Mouse (Mus musculus): ENCODE measurements around the gene Eif1ad.
"Not testable (repeated sequence)": the region's sequence is repeated elsewhere in the genome, so short reads cannot be mapped to it uniquely, and the experiment has no call there.

Gene Eif1ad

DNA sequence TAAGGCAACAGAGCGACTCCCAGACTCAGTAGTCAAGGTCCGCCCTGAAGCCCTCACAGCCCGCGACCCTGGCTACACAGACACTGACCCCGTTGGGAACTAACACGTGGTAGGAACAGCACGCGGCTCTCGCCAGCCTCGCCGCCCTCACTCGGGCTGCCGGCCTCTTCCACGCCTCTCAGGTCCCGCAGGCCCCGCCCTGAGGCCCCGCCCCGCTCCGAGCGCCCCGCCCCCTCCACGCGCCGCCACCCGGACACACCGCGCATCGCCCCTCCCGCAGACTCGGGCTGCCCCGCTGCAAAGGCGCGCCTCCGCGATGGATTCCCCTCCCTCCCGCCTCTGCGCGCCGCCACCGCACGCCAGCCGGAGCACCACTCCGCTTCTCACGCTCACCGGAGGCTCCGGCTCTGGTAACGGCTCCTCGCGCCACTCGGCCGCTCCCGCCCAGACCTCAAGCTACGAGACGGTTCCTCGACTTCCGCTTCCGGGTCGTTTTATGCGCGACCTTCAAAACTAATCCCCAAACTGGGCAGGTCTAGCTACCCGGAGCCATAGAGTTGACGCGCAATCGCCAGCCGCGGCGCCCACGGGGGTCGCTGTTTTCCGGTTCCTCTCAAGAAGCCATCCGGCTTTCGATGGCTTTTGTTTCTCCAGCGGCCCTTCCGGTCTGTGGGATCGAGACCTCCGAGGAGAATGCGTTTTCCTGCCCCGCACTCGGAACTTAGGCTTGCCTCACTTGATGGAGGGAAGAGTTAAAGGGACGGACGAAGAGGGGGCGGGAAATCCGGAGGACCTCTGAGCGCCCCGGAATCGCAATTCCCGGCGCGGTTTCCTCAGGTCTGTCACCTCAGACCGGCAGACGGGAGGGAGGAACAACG, at the start of gene Eif1ad:
Gene Eif1ad (plus strand): TSS at position 567 of the 878 bp plus-strand sequence.
- DNase-seq (ENCODE audit: low spot score), result peak; percentile 99

GRCm38 (mm10) chr19:5323801-5324200, 42.7 kb upstream of the Eif1ad start:
- DNase-seq (ENCODE audit: low spot score), result no peak

GRCm38 (mm10) chr19:5327970-5328369, 38.6 kb upstream of the Eif1ad start:
- no peak for DNase-seq (ENCODE audit: low spot score)

DNA sequence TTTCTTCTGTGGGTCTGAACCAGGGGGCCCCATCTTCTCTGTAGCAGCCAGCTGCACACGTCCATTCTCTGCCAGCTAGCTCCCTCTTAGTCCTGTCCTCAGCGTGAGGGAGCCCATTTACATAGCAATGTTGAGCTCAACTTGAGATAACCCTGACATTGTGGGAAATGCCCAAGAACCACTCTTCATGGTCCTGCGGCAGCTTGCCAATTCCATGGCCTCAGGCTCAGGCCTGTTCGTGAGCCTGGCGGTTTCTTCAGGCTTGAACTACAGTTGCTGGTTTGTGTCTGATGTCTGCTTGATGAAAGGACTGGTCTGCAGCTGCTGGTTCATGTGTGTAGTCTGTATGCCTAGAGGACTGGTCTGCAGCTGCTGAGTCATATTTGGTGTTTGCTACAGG, 31.8 kb upstream of the Eif1ad start:
- DNase-seq (ENCODE audit: low spot score), result no peak

GRCm38 (mm10) chr19:5335441-5335840, 31.1 kb upstream of the Eif1ad start, which contains the start of gene Catsper1:
Gene Catsper1, plus strand, starts transcription at chr19:5335741.
- no peak for DNase-seq (ENCODE audit: low spot score)

GRCm38 (mm10) chr19:5337975-5338374, 28.6 kb upstream of the Eif1ad start:
- peak; percentile 76 for DNase-seq (ENCODE audit: low spot score)

DNA sequence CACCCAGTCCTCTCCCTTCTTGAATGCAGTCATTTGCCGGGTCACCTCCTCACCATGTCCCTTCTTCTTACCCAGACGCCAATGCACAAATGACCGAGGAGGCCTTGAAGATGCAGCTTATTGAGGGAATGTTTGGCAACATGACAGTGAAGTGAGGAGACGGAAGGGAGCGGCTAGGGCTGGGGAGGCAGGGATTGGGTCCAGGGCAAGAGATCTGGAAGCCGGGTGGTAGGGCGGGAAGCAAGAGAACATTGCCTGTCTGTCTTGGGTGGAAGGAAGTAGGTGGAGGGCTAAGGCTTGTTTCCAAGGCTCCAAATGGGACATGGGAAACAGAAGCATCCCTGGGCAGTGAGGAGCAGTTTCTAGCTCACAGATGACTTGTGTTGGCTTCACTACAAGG, 25.2 kb upstream of the Eif1ad start:
- DNase-seq (ENCODE audit: low spot score), result no peak

DNA sequence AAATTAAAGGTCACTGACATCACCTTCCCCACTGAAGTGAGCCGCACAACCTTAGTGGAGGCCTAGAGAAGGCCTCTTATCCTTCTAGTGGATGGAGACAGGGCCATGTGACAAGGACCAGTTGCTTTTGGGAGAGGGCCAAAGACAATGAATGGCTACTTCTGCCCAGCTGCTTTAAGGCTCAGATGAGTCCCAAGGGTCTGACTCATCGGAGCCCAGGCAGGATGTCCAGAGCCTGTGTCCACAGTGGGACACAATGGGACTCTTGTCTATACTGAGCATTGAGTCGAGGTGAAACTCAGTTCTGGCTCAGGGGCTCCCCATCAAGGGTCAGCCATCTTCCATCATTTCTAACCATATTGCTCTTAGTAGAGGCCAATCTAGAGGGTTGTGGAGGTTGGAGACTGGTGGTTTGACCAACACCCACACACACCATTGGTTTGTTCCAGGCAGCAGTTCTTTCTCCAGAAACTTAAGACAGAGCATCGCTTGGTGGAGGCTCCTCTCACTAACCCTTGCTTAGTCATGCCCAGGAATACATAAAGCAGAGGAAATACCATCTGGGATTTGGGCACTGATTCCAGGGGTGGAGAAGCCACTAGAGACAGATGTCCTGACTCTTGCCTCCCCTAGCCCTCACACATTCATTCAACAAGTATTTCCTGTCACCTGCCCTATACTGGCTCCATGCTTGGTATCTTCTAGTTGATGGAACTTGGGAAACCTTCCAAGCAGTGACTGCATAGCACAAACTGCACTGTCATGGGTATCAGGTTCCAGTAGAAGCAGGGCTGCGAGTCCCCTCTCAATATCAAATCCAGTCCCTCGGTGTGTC, 21.0 kb upstream of the Eif1ad start:
- DNase-seq (ENCODE audit: low spot score), result peak; percentile 78

DNA sequence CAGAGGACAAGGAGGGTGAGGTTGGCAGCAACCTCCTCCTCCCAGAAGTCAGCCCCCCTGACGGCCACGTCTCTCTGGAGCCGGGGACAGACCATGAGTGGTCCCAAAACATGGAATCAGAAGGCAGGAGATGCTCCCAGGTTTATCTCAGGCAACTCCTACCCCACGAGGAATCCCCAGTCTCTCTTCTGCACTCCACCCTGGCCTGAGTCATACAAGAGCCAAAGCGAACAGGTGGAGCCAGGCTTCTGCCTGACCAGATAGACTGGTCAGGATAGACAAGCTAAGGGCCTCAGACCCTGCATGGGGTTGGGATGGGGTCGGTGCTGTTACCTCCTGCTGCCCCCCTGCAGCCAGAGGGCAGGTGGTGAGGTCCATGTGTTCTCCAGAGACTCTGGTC, 18.5 kb upstream of the Eif1ad start:
- no peak for DNase-seq (ENCODE audit: low spot score)

- DNase-seq (ENCODE audit: low spot score), result peak; percentile 28
Measured at GRCm38 (mm10) chr19:5348526-5349501, 17.7 kb upstream of the Eif1ad start.

GRCm38 (mm10) chr19:5349502-5349873, 17.1 kb upstream of the Eif1ad start, which contains the start of gene Cst6:
Gene Cst6, minus strand, starts transcription at chr19:5349574.
- DNase-seq (ENCODE audit: low spot score), result not testable (repeated sequence)

DNA sequence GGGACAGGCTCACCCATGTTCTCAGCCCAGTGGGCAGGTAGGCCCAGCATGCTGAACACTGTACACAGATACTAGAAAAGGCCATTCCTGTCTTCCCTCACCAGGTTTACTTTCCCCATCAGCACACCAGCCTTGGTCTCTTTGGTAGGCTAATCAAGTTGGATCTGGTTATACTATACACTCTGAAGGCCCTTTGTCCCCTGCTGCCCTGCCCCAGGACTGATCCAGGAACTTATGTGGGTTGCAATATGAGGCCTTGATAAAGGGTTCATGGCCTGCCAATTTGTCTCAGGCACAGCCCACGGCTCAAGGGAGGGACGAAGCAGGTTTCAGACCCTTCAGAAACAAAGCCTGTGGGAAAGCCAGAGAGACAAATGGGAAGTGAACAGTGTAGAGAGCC, 12.9 kb upstream of the Eif1ad start:
- DNase-seq (ENCODE audit: low spot score), result no peak

GRCm38 (mm10) chr19:5356080-5356479, 10.5 kb upstream of the Eif1ad start:
- no peak for DNase-seq (ENCODE audit: low spot score)

DNA sequence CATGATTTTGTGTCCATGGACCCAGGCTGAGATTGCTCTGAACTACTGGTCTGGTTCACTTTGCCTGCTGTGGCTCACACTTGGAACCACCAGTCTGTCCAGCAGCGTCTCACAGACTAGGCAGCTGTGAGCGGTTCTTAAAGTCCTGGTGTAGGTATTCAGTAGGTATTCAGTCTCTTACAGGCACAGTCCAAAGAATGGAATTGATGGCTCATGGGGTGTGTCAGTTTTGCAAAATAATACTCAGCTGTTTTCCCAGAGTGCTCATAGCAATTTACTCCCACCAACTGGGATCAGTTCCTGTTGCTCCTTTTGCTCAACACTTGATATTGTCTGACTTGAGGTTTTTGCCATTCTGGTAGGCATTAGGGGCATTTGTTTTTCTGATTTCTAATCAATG, 4.4 kb upstream of the Eif1ad start:
- DNase-seq (ENCODE audit: low spot score), result no peak

GRCm38 (mm10) chr19:5364124-5364523, 2.4 kb upstream of the Eif1ad start:
- DNase-seq (ENCODE audit: low spot score), result no peak

GRCm38 (mm10) chr19:5365751-5366150, 790 bp upstream of the Eif1ad start:
- DNase-seq (ENCODE audit: low spot score), result no peak

GRCm38 (mm10) chr19:5367053-5367359, 465 bp downstream of the Eif1ad start, which contains the start of gene Banf1:
Gene Banf1, minus strand, starts transcription at chr19:5367168.
- DNase-seq (ENCODE audit: low spot score), result no peak

GRCm38 (mm10) chr19:5367455-5367854, 914 bp downstream of the Eif1ad start:
- DNase-seq (ENCODE audit: low spot score), result peak; percentile 45

DNA sequence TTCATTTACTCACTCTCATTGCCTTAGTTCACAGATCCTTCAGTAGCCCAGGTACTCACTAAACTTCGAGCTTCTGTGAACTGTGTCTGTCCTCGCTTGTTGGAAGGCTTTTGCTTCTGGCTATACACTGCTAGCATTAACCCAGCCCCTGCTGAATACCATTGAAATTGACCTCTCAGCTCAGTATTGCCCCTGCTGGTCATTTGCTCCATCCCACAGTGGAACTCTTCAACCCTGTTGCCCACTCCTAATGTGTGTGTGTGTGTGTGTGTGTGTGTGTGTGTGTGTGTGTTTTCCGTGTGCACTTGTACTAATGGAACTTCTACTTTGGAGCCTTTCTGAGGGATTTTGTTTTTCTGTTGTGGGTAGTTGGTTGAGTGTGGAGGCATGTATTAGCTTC, 4.4 kb downstream of the Eif1ad start:
- DNase-seq (ENCODE audit: low spot score), result no peak

- no peak for DNase-seq (ENCODE audit: low spot score)
Measured at GRCm38 (mm10) chr19:5372724-5373123, 6.2 kb downstream of the Eif1ad start.

GRCm38 (mm10) chr19:5374177-5374576, 7.6 kb downstream of the Eif1ad start:
- no peak for DNase-seq (ENCODE audit: low spot score)

DNA sequence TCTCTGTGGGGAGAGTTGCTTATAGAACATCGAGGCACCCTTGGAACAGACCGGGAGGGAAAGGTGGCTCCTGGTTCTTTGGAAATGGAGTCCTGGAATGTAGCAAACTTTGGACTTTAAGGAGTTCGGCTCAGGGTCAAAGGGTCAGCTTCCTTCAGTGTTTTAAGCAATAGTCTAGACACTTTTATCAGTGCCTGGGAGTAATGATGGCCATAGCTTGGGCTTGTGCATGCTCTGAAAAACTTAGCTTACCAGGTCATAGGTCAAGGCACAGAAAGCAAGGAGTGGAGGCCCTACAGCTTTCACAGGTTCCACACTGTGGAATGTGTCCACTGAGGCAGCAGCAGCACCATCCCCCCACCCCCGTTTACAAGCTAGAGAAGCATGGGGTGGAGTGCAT, 8.2 kb downstream of the Eif1ad start:
- no peak for DNase-seq (ENCODE audit: low spot score)

Data from adipocyte (in vitro differentiated cells).